Mouse (Mus musculus) fat pad, adult 2 months (tissue): ENCODE results near the gene Tmem221.

Experiments used
- DNase-seq: peaks from one replicate; pipeline ENCODE4 v3.0.0-alpha.2; 2011; ENCODE audit warnings: low read depth, low spot score; ENCODE audit errors: extremely low read depth

The Tmem221 gene

GRCm38 (mm10) chr8:71513018-71513754 is 45.5 kb downstream of the Tmem221 start:
- no peak for DNase-seq

DNA sequence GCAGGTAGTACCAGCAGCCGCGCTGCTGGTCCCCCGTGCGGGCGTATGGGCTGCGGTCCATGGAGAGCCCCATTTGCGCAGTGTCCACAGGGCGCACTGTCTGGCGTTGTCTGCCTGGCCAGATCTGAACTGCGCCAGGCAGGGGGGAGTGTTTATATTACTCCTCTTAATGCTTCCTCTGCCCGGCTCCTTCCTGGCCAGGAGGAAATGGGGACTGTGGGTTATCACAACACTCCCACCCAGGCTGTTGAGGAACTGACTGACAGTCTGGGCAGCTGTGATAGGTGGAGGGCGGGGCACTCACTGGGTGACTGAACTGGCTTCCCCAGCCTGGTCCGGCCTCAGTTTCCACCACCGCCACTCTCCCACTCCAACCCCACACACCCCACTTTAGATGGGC is 47.0 kb downstream of the Tmem221 start, which contains the start of gene Plvap:
TSS of gene Plvap (minus strand) at position 109 of the 400 bp plus-strand sequence.
- no peak for DNase-seq

DNA sequence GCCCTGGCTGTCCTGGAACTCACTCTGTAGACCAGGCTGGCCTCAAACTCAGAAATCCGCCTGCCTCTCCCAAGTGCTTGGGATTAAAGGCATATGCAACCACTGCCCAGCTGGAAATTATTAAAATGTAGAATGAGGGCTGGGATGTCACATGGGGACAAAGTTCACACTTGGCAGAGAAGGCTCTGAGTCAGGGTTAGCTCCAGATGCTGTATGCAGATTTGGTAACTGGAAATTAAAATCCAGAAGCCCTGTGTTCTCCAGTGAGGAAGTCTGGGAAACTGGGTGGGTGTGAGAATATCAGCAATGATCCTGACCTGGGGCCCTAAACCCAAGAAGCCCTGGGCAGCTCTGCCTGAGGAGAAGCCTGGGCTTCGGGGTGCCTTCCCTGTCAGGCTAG is 49.4 kb downstream of the Tmem221 start:
- no peak for DNase-seq

- no peak for DNase-seq
These were observed 51.0 kb downstream of the Tmem221 start for GRCm38 (mm10) chr8:71507589-71508104.

DNA sequence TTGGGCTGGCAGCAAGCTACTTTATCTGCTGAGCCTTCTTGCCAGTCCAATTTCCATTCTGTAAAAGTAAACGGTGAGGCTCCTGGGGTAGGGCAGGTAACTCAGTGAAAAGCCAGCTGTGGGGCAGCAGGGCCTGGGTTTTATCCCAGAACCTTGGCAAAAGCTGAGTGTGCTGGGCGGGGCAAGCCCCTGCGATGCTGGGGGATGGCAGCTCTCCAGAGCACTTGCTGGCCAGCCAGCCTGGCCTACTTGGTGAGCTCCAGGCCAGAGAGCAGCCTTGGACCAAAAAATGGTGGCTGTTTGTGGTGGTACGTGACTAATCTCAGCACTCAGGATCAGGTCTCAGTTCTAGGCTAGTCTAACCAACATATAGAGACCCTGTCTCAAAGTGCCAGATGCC is 52.7 kb downstream of the Tmem221 start:
- no peak for DNase-seq

DNA sequence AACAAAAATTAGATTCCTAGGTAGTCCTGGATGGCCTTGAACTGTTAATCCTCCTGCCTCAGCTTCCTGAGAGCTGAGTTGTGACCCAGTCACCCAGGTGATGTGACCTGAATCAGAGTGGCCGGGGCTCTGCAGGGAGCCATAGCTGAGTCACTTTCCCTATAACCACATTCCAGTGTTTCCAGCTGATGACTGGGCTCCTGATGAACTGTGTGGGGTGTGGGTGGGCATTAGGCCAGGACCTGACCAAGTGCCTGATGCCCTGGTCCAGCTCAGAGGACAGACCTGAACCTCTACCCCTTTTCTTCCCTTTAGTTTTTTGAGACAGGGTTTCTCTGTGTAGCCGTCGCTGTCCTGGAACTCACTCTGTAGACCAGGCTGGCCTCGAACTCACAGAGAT is 53.3 kb downstream of the Tmem221 start:
- DNase-seq: no peak

- no peak for DNase-seq
These were observed 54.3 kb downstream of the Tmem221 start for GRCm38 (mm10) chr8:71504349-71504748.
